Mouse (Mus musculus): ENCODE results near the gene Ranbp10. TPM values are rescaled to one million over a fixed set of nuclear protein-coding genes. Genes with fewer than 3 reads are reported as not detected.
A peak's percentile ranks its signal among the peaks of the same experiment; 100 is the strongest.

Ranbp10 gene
- total and polyA plus RNA-seq, 3 experiments, result 18.0 to 20.0 (median 18.5) TPM

DNA sequence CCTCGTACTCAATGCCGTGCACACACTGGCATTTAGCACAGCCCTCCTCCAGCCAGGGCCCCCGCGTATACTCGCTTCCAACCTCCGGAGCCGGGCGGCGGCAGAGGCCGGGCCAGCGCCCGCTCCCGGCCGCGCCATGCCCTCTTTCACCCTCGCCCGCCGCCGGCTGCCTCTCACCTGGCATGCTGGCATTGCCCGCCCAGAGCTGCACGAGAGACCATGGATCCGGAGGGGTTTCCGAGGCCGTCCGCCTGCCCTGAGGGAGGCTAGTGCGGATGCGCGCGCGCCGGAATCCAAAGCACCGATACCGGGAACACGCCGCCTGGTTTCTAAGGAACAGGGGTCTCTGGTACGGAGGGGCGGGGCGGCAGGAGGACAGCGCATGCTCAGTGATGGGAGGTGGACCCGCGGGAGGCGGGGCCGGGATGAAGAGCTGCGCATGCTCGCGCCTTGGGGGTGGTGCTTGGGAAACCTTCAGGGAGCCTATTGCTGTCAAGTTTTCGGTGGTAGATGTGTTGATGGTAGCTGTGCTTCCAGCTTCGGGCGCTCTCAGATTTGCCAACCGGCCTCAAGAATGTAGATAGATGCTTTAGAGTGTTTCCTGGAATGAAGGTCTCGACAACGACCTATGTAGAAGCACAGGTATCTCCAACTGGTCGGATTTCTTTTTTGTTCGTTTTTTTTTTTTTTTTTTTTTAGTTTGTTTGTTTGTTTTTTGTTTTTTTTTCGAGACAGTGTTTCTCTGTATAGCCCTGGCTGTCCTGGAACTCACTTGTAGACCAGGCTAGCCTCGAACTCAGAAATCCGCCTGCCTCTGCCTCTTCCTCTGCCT is 68.7 kb downstream of the Ranbp10 start, which contains the start of gene Gfod2:
Gfod2 (minus strand) TSS at position 388 of the 832 bp plus-strand sequence.
- Histone ChIP-seq H3K9ac (ENCODE audit: low read depth, low read length) (peak within 1 kb of the TSS; percentile 76), H3K4me3 (peak within 1 kb of the TSS; percentile 87), H3K36me3 (ENCODE audit: control insufficient read depth, insufficient read depth, low read length) (peaks cover 2% of the 10 kb centered on the region; the same call in 1 of the 2 replicates), H3K27ac (peak within 1 kb of the TSS; percentile 69), H3K4me1 (ENCODE audit: control insufficient read depth, insufficient read depth, low read length) (peaks cover 4% of the 10 kb centered on the region), H3K79me2 (replicated peaks; ENCODE audit: control insufficient read depth, insufficient read depth, low read length) (peaks cover 2% of the 10 kb centered on the region; the same call in 1 of the 2 replicates), H3K27me3 (ENCODE audit: control insufficient read depth, insufficient read depth, low read length) (no peaks in the 10 kb centered on the region)
- intact Hi-C loops (cut with DNase I), result loop anchor here (5.0 kb wide), 3 partner anchors 46 to 121 kb away; partner anchors contain the start of genes Agrp, Ctcf, Ranbp10 and Tsnaxip1
- DNase-seq, result peak; percentile 98 to 99
- TF ChIP-seq POLR2A (IDR thresholded peaks at IDR 0.05; ENCODE audit: insufficient read depth, low read depth, low read length), result peak; percentile 90
- no peak for TF ChIP-seq CTCF (IDR thresholded peaks at IDR 0.05)
- 0 out of 2 replicates have a peak, but pooled peaks have one; percentile 45 for TF ChIP-seq EP300 (IDR thresholded peaks at IDR 0.05; ENCODE audit: insufficient read depth, low read depth, low read length)
- 3% methylated on average over 57 of the region's 57 CpGs for WGBS

DNA sequence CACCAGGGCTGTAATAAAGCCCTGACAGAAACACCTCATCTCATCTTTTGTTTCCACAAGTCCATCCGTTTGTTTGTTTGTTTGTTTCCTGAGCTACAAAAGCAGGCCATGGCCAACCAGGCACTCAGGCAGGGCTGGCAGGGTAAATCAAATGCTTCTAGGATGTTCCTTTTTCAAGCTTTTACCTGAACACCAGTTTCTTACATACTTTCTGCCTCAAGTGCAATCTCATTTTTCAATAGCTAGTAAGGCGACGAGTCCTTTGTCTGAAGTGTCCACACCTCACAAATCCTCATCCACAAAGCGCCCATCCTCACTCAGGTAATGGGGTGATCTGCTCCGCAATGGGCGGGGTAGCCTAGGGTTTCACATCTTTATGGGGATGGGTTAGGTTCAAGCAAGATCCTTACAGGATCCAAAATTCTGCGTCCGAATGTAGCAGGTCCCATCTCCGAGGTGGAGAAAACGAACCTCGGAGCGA is 69.3 kb downstream of the Ranbp10 start:
- Histone ChIP-seq H3K27ac (peak overlapping the region; percentile 69), H3K36me3 (ENCODE audit: control insufficient read depth, insufficient read depth, low read length) (peaks cover 2% of the 10 kb centered on the region; the same call in 1 of the 2 replicates), H3K4me1 (ENCODE audit: control insufficient read depth, insufficient read depth, low read length) (peaks cover 4% of the 10 kb centered on the region), H3K4me3 (peak overlapping the region; percentile 87), H3K79me2 (replicated peaks; ENCODE audit: control insufficient read depth, insufficient read depth, low read length) (peaks cover 2% of the 10 kb centered on the region; the same call in 1 of the 2 replicates), H3K27me3 (ENCODE audit: control insufficient read depth, insufficient read depth, low read length) (no peaks in the 10 kb centered on the region), H3K9ac (ENCODE audit: low read depth, low read length) (peak overlapping the region; percentile 76)
- TF ChIP-seq CTCF (IDR thresholded peaks at IDR 0.05) (no peak), POLR2A (IDR thresholded peaks at IDR 0.05; ENCODE audit: insufficient read depth, low read depth, low read length) (no peak), EP300 (IDR thresholded peaks at IDR 0.05; ENCODE audit: insufficient read depth, low read depth, low read length) (no peak)
- whole genome bisulfite sequencing, result 3% methylated on average over 12 of the region's 12 CpGs
- DNase-seq, result no peak
- intact Hi-C loops (cut with DNase I), result loop anchor here (5.0 kb wide), 3 partner anchors 46 to 121 kb away; partner anchors contain the start of genes Agrp, Ctcf, Ranbp10 and Tsnaxip1

DNA sequence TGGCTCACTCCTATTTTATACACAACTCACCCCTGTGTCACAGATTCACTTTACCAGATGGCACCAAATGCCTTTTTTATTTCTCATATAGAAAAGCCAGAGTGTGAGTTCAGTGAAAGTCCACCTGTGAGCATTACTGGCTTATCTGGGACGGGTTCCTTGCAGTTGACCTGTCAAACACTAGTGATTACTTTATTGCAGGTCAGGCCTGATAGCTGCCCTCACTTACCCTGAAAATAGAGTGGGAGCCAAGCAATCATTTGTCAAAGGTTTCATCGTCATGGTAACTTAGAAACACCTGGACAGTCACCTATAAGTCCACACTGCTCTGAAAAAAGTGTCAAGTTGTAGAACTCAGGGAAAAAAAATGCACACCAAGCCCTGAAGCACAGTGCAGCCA is 72.5 kb downstream of the Ranbp10 start:
- H3K4me1 ChIP-seq (ENCODE audit: control insufficient read depth, insufficient read depth, low read length), result peaks cover 10% of the 10 kb centered on the region
- no peak for DNase-seq
- H3K27ac ChIP-seq, result no peak overlapping the region
- peaks cover 3% of the 10 kb centered on the region; the same call in 1 of the 2 replicates for H3K79me2 ChIP-seq (replicated peaks; ENCODE audit: control insufficient read depth, insufficient read depth, low read length)
- TF ChIP-seq POLR2A (IDR thresholded peaks at IDR 0.05; ENCODE audit: insufficient read depth, low read depth, low read length) (no peak), CTCF (IDR thresholded peaks at IDR 0.05) (no peak), EP300 (IDR thresholded peaks at IDR 0.05; ENCODE audit: insufficient read depth, low read depth, low read length) (no peak)
- intact Hi-C loops (cut with DNase I), result loop anchor here (5.0 kb wide), 3 partner anchors 42 to 117 kb away; partner anchors contain the start of genes Agrp, Ctcf, Ranbp10 and Tsnaxip1
- peaks cover 2% of the 10 kb centered on the region; the same call in 1 of the 2 replicates for H3K36me3 ChIP-seq (ENCODE audit: control insufficient read depth, insufficient read depth, low read length)
- WGBS, result 92% methylated on average over 2 of the region's 2 CpGs
- H3K4me3 ChIP-seq, result no peak overlapping the region
- no peaks in the 10 kb centered on the region for H3K27me3 ChIP-seq (ENCODE audit: control insufficient read depth, insufficient read depth, low read length)
- no peak overlapping the region for H3K9ac ChIP-seq (ENCODE audit: low read depth, low read length)

DNA sequence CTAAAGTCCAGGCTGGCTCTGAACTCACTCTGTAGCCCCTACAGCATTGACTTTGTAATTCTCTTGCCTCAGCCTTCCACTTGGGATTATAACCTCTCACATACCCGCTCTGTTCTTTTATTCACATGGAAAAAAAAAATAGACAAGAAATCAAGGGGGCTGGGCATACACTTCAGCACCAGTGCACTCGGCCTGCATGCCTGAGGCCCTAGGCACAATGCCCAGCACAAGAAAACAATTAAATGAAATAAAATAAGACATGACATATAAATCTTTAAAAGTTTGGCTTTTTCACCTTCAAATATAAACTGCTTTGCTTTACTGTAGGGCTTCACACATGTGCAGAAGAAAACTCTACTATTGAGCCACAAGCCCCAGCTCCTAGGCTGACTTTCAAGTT is 73.2 kb downstream of the Ranbp10 start:
- no peak overlapping the region for H3K4me3 ChIP-seq
- no peaks in the 10 kb centered on the region for H3K36me3 ChIP-seq (ENCODE audit: control insufficient read depth, insufficient read depth, low read length)
- H3K27me3 ChIP-seq (ENCODE audit: control insufficient read depth, insufficient read depth, low read length), result no peaks in the 10 kb centered on the region
- 77% methylated on average over 2 of the region's 2 CpGs for WGBS
- H3K9ac ChIP-seq (ENCODE audit: low read depth, low read length), result no peak overlapping the region
- peaks cover 9% of the 10 kb centered on the region for H3K4me1 ChIP-seq (ENCODE audit: control insufficient read depth, insufficient read depth, low read length)
- H3K27ac ChIP-seq, result no peak overlapping the region
- intact Hi-C loops (cut with DNase I), result no loop called here
- TF ChIP-seq CTCF (IDR thresholded peaks at IDR 0.05), result no peak
- peaks cover 3% of the 10 kb centered on the region; the same call in 1 of the 2 replicates for H3K79me2 ChIP-seq (replicated peaks; ENCODE audit: control insufficient read depth, insufficient read depth, low read length)
- no peak for DNase-seq

DNA sequence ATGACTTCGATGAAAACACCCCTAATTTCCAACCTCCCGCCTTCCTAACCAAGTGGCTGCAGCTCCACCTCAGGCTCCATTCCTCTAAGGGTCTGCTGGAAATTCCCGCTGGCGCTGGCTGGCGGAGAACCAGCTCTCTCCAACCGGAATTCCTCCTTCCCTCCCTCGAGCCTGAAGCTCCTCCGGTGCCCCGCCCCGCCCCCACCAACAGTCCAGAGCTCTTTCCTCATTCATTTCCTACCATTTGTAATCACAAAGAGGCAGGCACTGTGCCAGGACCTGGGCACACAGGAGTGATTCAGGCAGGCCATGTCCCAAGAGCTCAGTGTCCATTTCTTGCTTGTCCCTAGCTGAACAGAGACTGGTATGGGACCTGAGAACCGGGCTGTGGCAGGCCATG is 76.5 kb downstream of the Ranbp10 start:
- DNase-seq, result peak; percentile 54 to 68
- no peak overlapping the region for H3K4me3 ChIP-seq
- 8% methylated on average over 11 of the region's 11 CpGs for WGBS
- no peaks in the 10 kb centered on the region for H3K36me3 ChIP-seq (ENCODE audit: control insufficient read depth, insufficient read depth, low read length)
- H3K79me2 ChIP-seq (replicated peaks; ENCODE audit: control insufficient read depth, insufficient read depth, low read length), result peaks cover 2% of the 10 kb centered on the region; the same call in 1 of the 2 replicates
- no peak overlapping the region for H3K9ac ChIP-seq (ENCODE audit: low read depth, low read length)
- H3K4me1 ChIP-seq (ENCODE audit: control insufficient read depth, insufficient read depth, low read length), result peaks cover 8% of the 10 kb centered on the region
- H3K27me3 ChIP-seq (ENCODE audit: control insufficient read depth, insufficient read depth, low read length), result no peaks in the 10 kb centered on the region
- H3K27ac ChIP-seq, result peak overlapping the region; percentile 31
- intact Hi-C loops (cut with DNase I), result loop anchor here (2.0 kb wide), 1 partner anchor 16 kb away; no protein-coding TSS in a partner anchor
- TF ChIP-seq EP300 (IDR thresholded peaks at IDR 0.05; ENCODE audit: insufficient read depth, low read depth, low read length), result no peak
- no peak for TF ChIP-seq POLR2A (IDR thresholded peaks at IDR 0.05; ENCODE audit: insufficient read depth, low read depth, low read length)
- no peak for TF ChIP-seq CTCF (IDR thresholded peaks at IDR 0.05)
